Mouse (Mus musculus) stomach, postnatal 0 days (tissue): ENCODE measurements around the gene Omp. TPM values are rescaled to one million over a fixed set of nuclear protein-coding genes. Genes with fewer than 3 reads are reported as not detected.

Experiments used
- ATAC-seq: fragments of 200-750 bp; cut with Nextera tagmentation; 2 replicates; pipeline ENCODE4 v1.8.0; 2017; ENCODE audit not compliant: low FRiP score, low TSS enrichment
- DNase-seq: peaks from one replicate; pipeline ENCODE4 v3.0.0-alpha.2; 2016; ENCODE audit warnings: low spot score
- H3K27ac ChIP-seq: fragments of 300-500 bp; sonication (generic); replicated peaks from 2 replicates; pipeline ENCODE4 v1.5.1; 2014; ENCODE audit warnings: mild to moderate bottlenecking, control low read depth
- H3K27me3 ChIP-seq: fragments of 300-500 bp; sonication (generic); 2 replicates; pipeline ENCODE4 v1.6.1; 2014; ENCODE audit warnings: low read length; ENCODE audit not compliant: control insufficient read depth, insufficient read depth
- H3K36me3 ChIP-seq: fragments of 300-500 bp; sonication (generic); 2 replicates; pipeline ENCODE4 v1.6.1; 2014; ENCODE audit warnings: low read length, mixed read lengths; ENCODE audit not compliant: control insufficient read depth, insufficient read depth
- H3K4me1 ChIP-seq: fragments of 300-500 bp; sonication (generic); replicated peaks from 2 replicates; pipeline ENCODE4 v1.6.1; 2014; ENCODE audit warnings: antibody characterized with exemption; ENCODE audit not compliant: control insufficient read depth, insufficient read depth
- H3K4me2 ChIP-seq: fragments of 300-500 bp; sonication (generic); replicated peaks from 2 replicates; pipeline ENCODE4 v1.6.1; 2014; ENCODE audit warnings: low read depth, mild to moderate bottlenecking, control low read depth, moderate library complexity
- H3K4me3 ChIP-seq: fragments of 300-500 bp; sonication (generic); 2 replicates; pipeline ENCODE4 v1.5.1; 2014; ENCODE audit warnings: low read depth, low read length, control low read depth
- H3K9ac ChIP-seq: fragments of 300-500 bp; sonication (generic); 2 replicates; pipeline ENCODE4 v1.6.1; 2014; ENCODE audit warnings: mild to moderate bottlenecking, low read length, control low read depth, mixed read lengths
- H3K9me3 ChIP-seq: fragments of 300-500 bp; sonication (generic); 2 replicates; pipeline ENCODE4 v1.6.1; 2016; ENCODE audit warnings: low read length; ENCODE audit not compliant: control insufficient read depth
- CTCF ChIP-seq: IDR thresholded peaks from 2 replicates; pipeline ENCODE4 v1.5.1; 2016; ENCODE audit warnings: antibody characterized with exemption, low read depth, mild to moderate bottlenecking, moderate library complexity
- EP300 ChIP-seq: optimal IDR thresholded peaks from 2 replicates; pipeline ENCODE3; 2016; ENCODE audit warnings: antibody characterized with exemption
- WGBS: fragments of 180-500 bp; shearing (Covaris S2); extraction: QIAGEN DNeasy Blood & Tissue Kit; methylation state at CpG from one replicate; pipeline ENCODE4 v1.1.7; 2014; 5-methylcytosine and 5-hydroxymethylcytosine counted together
- polyA plus RNA-seq: library from polyadenylated mRNA; unstranded; fragments of >200 nt; fragmentation: Nextera tagmentation; extraction: Ambion mirVana; gene quantifications from 2 replicates; pipeline ENCODE4 v1.2.1, GENCODE M21; 2015

Omp gene
- polyA plus RNA-seq, 1 experiment from 2014 or later = 0.65 TPM

- H3K4me3 ChIP-seq = no peak overlapping the region
- WGBS = 78% methylated on average over 16 of the region's 16 CpGs
- ATAC-seq (no peak), DNase-seq (no peak)
- H3K4me2 ChIP-seq = no peak overlapping the region
- no peaks in the 10 kb centered on the region for H3K4me1 ChIP-seq
- H3K36me3 ChIP-seq = no peaks in the 10 kb centered on the region
- H3K27me3 ChIP-seq = no peaks in the 10 kb centered on the region
- H3K9ac ChIP-seq = no peak overlapping the region
- TF ChIP-seq CTCF = no peak
- TF ChIP-seq EP300 = no peak
- no peaks in the 10 kb centered on the region for H3K9me3 ChIP-seq
- H3K27ac ChIP-seq = no peak overlapping the region
These were observed 36.5 kb downstream of the Omp start for GRCm38 (mm10) chr7:98108636-98109430.

GRCm38 (mm10) chr7:98106272-98106671 is 39.0 kb downstream of the Omp start:
- Histone ChIP-seq H3K27me3 (no peaks in the 10 kb centered on the region), H3K4me1 (no peaks in the 10 kb centered on the region), H3K27ac (no peak overlapping the region), H3K4me3 (no peak overlapping the region), H3K9ac (no peak overlapping the region), H3K36me3 (no peaks in the 10 kb centered on the region), H3K4me2 (no peak overlapping the region), H3K9me3 (no peaks in the 10 kb centered on the region)
- no peak for ATAC-seq
- DNase-seq = no peak
- TF ChIP-seq EP300 (no peak), CTCF (no peak)
- WGBS = 84% methylated on average over 7 of the region's 7 CpGs

GRCm38 (mm10) chr7:98104481-98105435 is 40.5 kb downstream of the Omp start:
- TF ChIP-seq EP300 (no peak), CTCF (no peak)
- DNase-seq (no peak), ATAC-seq (no peak)
- no peak overlapping the region for H3K4me3 ChIP-seq
- 56% methylated on average over 16 of the region's 16 CpGs for WGBS
- H3K4me1 ChIP-seq = no peaks in the 10 kb centered on the region
- no peak overlapping the region for H3K4me2 ChIP-seq
- no peaks in the 10 kb centered on the region for H3K27me3 ChIP-seq
- H3K9me3 ChIP-seq = no peaks in the 10 kb centered on the region
- H3K36me3 ChIP-seq = no peaks in the 10 kb centered on the region
- peak overlapping the region; percentile 27; the same call in 1 of the 2 replicates for H3K9ac ChIP-seq
- H3K27ac ChIP-seq = no peak overlapping the region

- H3K36me3 ChIP-seq = no peaks in the 10 kb centered on the region
- no peak overlapping the region for H3K9ac ChIP-seq
- H3K4me2 ChIP-seq = no peak overlapping the region
- DNase-seq = no peak
- H3K9me3 ChIP-seq = no peaks in the 10 kb centered on the region
- H3K4me3 ChIP-seq = no peak overlapping the region
- H3K27me3 ChIP-seq = no peaks in the 10 kb centered on the region
- no peak for TF ChIP-seq CTCF
- no peak for TF ChIP-seq EP300
- no peak for ATAC-seq
- H3K4me1 ChIP-seq = no peaks in the 10 kb centered on the region
- WGBS = 67% methylated on average over 5 of the region's 5 CpGs
- no peak overlapping the region for H3K27ac ChIP-seq
These were observed 41.4 kb downstream of the Omp start for GRCm38 (mm10) chr7:98103942-98104292.

GRCm38 (mm10) chr7:98103002-98103941 is 42.0 kb downstream of the Omp start:
- DNase-seq = peak; percentile 87
- Histone ChIP-seq H3K9ac (peak overlapping the region; percentile 61), H3K9me3 (no peaks in the 10 kb centered on the region), H3K4me1 (no peaks in the 10 kb centered on the region), H3K36me3 (no peaks in the 10 kb centered on the region), H3K27me3 (no peaks in the 10 kb centered on the region), H3K27ac (0 out of 2 replicates have a peak overlapping the region, but pooled peaks have one; percentile 40), H3K4me2 (peak overlapping the region; percentile 55), H3K4me3 (peak overlapping the region; percentile 25)
- TF ChIP-seq EP300 (no peak), CTCF (peak; percentile 82)
- peak; percentile 41 for ATAC-seq
- WGBS = 14% methylated on average over 19 of the region's 26 CpGs
